In genomic region chr13:51710738-51711137, GRCm38 (mm10) we compare ENCODE assay signal across 11 mouse cellular contexts. TPM values are rescaled to one million over a fixed set of nuclear protein-coding genes. Genes with fewer than 3 reads are reported as not detected.
DNase-seq lines count a peak whose midpoint lies in the region; ATAC-seq and TF ChIP-seq lines count a peak whose summit lies in the region.
"Had no signal": no experiment of that assay in that cellular context is flagged by ENCODE, and none has a peak within 500 bp of the region (broad histone marks: within the 10 kb centered on the region; RNA-seq: fewer than 3 reads in every experiment).

No protein-coding gene starts in this region.

- no peak overlapping the region for H3K4me2 ChIP-seq in liver, embryonic 13.5 days
- H3K4me2 ChIP-seq in liver, embryonic 11.5 days: no peak overlapping the region
- H3K4me2 ChIP-seq: limb, embryonic 12.5 days had no signal

- peak; percentile 19; the same call in 1 of the 2 replicates for ATAC-seq in liver, embryonic 13.5 days (ENCODE audit: low read depth)
- no peak for ATAC-seq in liver, embryonic 11.5 days (replicated peaks; ENCODE audit: low FRiP score)
- ATAC-seq in monocyte, adult 5-6 weeks (replicated peaks; ENCODE audit: insufficient number of reproducible peaks, low FRiP score, low TSS enrichment, poor library complexity, severe bottlenecking): peak; percentile 60

- no peak for TF ChIP-seq CTCF in lung, adult 2 months (IDR thresholded peaks at IDR 0.05; ENCODE audit: insufficient read depth, low read length)

- no peak for TF ChIP-seq POLR2A in lung, adult 2 months (IDR thresholded peaks at IDR 0.05; ENCODE audit: borderline replicate concordance, extremely low read depth, low read depth, low read length)

- no peak for DNase-seq in liver, embryonic 13.5 days
- no peak for DNase-seq in liver, embryonic 11.5 days (ENCODE audit: low spot score)
- no peak for DNase-seq in embryonic facial prominence, embryonic 10.5 days (ENCODE audit: low spot score)
- DNase-seq in lung, adult 2 months: peak; percentile 41
- no peak for DNase-seq in gastrocnemius, adult 18-20 months (ENCODE audit: low spot score)
- no peak for DNase-seq in cerebellum, adult 8-10 months
- DNase-seq: cerebellum, adult 11-12 months; gastrocnemius, postnatal 25 days; right cerebral cortex, adult 18-20 months had no signal

- H3K4me1 ChIP-seq in liver, embryonic 13.5 days (replicated peaks): peaks cover 19% of the 10 kb centered on the region
- peaks cover 6% of the 10 kb centered on the region for H3K4me1 ChIP-seq in liver, embryonic 11.5 days (replicated peaks; ENCODE audit: control insufficient read depth, insufficient read depth, low read length)
- peaks cover 10% of the 10 kb centered on the region for H3K4me1 ChIP-seq in embryonic facial prominence, embryonic 10.5 days
- no peaks in the 10 kb centered on the region; the same call in 1 of the 2 replicates for H3K4me1 ChIP-seq in lung, adult 2 months (ENCODE audit: control insufficient read depth, insufficient read depth, low read length)
- H3K4me1 ChIP-seq: limb, embryonic 12.5 days had no signal

- no peak overlapping the region for H3K27ac ChIP-seq in liver, embryonic 13.5 days
- H3K27ac ChIP-seq in liver, embryonic 11.5 days (ENCODE audit: low read depth, low read length): no peak overlapping the region
- peak overlapping the region; percentile 37 for H3K27ac ChIP-seq in embryonic facial prominence, embryonic 10.5 days (replicated peaks)
- H3K27ac ChIP-seq: limb, embryonic 12.5 days had no signal

- H3K9ac ChIP-seq in liver, embryonic 13.5 days: no peak overlapping the region
- H3K9ac ChIP-seq in liver, embryonic 11.5 days (ENCODE audit: low read depth, low read length): no peak overlapping the region
- H3K9ac ChIP-seq: limb, embryonic 12.5 days had no signal

- H3K9me3 ChIP-seq in liver, embryonic 13.5 days (replicated peaks): no peaks in the 10 kb centered on the region
- H3K9me3 ChIP-seq in liver, embryonic 11.5 days (ENCODE audit: control insufficient read depth, low read length): no peaks in the 10 kb centered on the region
- H3K9me3 ChIP-seq in embryonic facial prominence, embryonic 10.5 days: no peaks in the 10 kb centered on the region
- H3K9me3 ChIP-seq: limb, embryonic 12.5 days had no signal

- no peaks in the 10 kb centered on the region for H3K27me3 ChIP-seq in liver, embryonic 13.5 days
- H3K27me3 ChIP-seq in liver, embryonic 11.5 days (replicated peaks; ENCODE audit: control insufficient read depth, insufficient read depth, low read length): no peaks in the 10 kb centered on the region
- H3K27me3 ChIP-seq in embryonic facial prominence, embryonic 10.5 days (replicated peaks; ENCODE audit: low read depth, poor library complexity, severe bottlenecking): no peaks in the 10 kb centered on the region
- H3K27me3 ChIP-seq: limb, embryonic 12.5 days had no signal

- H3K4me3 ChIP-seq in liver, embryonic 13.5 days (replicated peaks): no peak overlapping the region
- no peak overlapping the region for H3K4me3 ChIP-seq in liver, embryonic 11.5 days (ENCODE audit: low read depth, low read length)
- no peak overlapping the region for H3K4me3 ChIP-seq in embryonic facial prominence, embryonic 10.5 days
- H3K4me3 ChIP-seq in lung, adult 2 months (replicated peaks; ENCODE audit: extremely low read depth, low read depth, low read length): no peak overlapping the region
- H3K4me3 ChIP-seq: limb, embryonic 12.5 days had no signal

- peaks cover 41% of the 10 kb centered on the region for H3K36me3 ChIP-seq in liver, embryonic 13.5 days
- H3K36me3 ChIP-seq in liver, embryonic 11.5 days (ENCODE audit: control insufficient read depth, insufficient read depth, low read length): peaks cover 13% of the 10 kb centered on the region; the same call in 1 of the 2 replicates
- peaks cover 21% of the 10 kb centered on the region for H3K36me3 ChIP-seq in embryonic facial prominence, embryonic 10.5 days (replicated peaks)

- 57% methylated on average over 7 of the region's 7 CpGs for WGBS in liver, embryonic 13.5 days (ENCODE audit: insufficient replicate concordance)
- WGBS in liver, embryonic 11.5 days: 62% methylated on average over 7 of the region's 7 CpGs
- 74% methylated on average over 7 of the region's 7 CpGs for WGBS in embryonic facial prominence, embryonic 10.5 days
- 26% methylated on average over 7 of the region's 7 CpGs for WGBS in lung, adult 2 months

RNA-seq across cellular contexts. Expression of gene Secisbp2, which starts 59.2 kb away (rescaled TPM):
- 21.0 and 22.2 TPM in 2 replicates for polyA plus RNA-seq in liver, embryonic 13.5 days (2015; fragmentation: Nextera tagmentation; extraction: Ambion mirVana)
- polyA plus RNA-seq in liver, embryonic 11.5 days (2014; fragmentation: Nextera tagmentation; extraction: Ambion mirVana): 28.3 and 36.1 TPM in 2 replicates
- polyA plus RNA-seq in embryonic facial prominence, embryonic 10.5 days (2016; fragmentation: Nextera tagmentation; extraction: Ambion mirVana): 25.2 and 25.9 TPM in 2 replicates
- 18.1 and 21.3 TPM in 2 replicates for polyA plus RNA-seq in lung, adult 2 months (2012; rRNA removed)
- total RNA-seq in monocyte, adult 5-6 weeks (2017): 44.5 to 74.8 TPM (median 45.5 TPM) in 3 replicates
- 10 to 100 TPM in 1 of 2 experiments, 1 to 10 TPM in 1; 8.8 to 10.5 TPM for total RNA-seq in gastrocnemius, adult 18-20 months (2021)
